Mouse (Mus musculus) liver, postnatal 0 days (tissue): Measurements from ENCODE around the gene Dio1.

Experiments
- CTCF ChIP-seq: sonication (generic); IDR thresholded peaks from 2 replicates; pipeline ENCODE4 v1.5.1; 2016; ENCODE audit warnings: antibody characterized with exemption, low read depth
- EP300 ChIP-seq: IDR thresholded peaks from 2 replicates; pipeline ENCODE4 v1.6.1; 2016; ENCODE audit warnings: antibody characterized with exemption, low read depth, mild to moderate bottlenecking

DNA sequence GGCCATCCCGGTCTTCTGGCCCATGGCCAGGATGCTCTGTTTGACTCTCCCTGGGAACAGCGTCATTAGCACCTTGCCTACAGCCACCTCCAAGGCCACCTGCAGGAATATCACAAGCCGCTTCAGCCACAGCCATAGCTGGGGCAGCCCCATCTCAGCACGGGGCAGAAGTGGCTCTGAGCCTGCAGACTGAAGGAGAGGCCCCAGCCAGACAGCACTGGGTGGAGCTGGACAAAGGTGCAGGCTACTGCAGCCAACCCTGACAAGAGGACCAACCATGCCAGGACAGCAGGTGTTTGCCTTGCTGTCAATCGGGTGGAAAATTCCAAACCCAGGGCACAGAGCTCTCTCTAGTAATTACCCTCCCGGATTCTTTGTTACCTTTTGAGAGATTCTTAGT is at the start of gene Dio1:
- TF ChIP-seq CTCF (no peak), EP300 (no peak)
